Mouse (Mus musculus) neural tube, embryonic 14.5 days (tissue): Measurements from ENCODE around the gene 4930556J24Rik. TPM values are rescaled to one million over a fixed set of nuclear protein-coding genes. Genes with fewer than 3 reads are reported as not detected.

ENCODE experiments used
- ATAC-seq: fragments of 200-750 bp; cut with Nextera tagmentation; 2 replicates; pipeline ENCODE4 v1.8.0; 2017; ENCODE audit warnings: low read depth, mild to moderate bottlenecking, moderate TSS enrichment, moderate library complexity
- H3K27ac ChIP-seq: fragments of 300-500 bp; sonication (generic); 2 replicates; pipeline ENCODE4 v1.5.1; 2014; ENCODE audit warnings: low read depth, mild to moderate bottlenecking, control low read depth, low read length, moderate library complexity, mixed read lengths
- H3K27me3 ChIP-seq: fragments of 300-500 bp; sonication (generic); 2 replicates; pipeline ENCODE4 v1.6.1; 2014; ENCODE audit warnings: low read length; ENCODE audit not compliant: control insufficient read depth, insufficient read depth
- H3K36me3 ChIP-seq: fragments of 300-500 bp; sonication (generic); 2 replicates; pipeline ENCODE4 v1.6.1; 2014; ENCODE audit warnings: low read length, mixed read lengths; ENCODE audit not compliant: control insufficient read depth, insufficient read depth
- H3K4me1 ChIP-seq: fragments of 300-500 bp; sonication (generic); 2 replicates; pipeline ENCODE4 v1.6.1; 2014; ENCODE audit warnings: low read length; ENCODE audit not compliant: control insufficient read depth, insufficient read depth
- H3K4me2 ChIP-seq: fragments of 300-500 bp; sonication (generic); 2 replicates; pipeline ENCODE4 v1.6.1; 2014; ENCODE audit warnings: mild to moderate bottlenecking, low read depth, low read length, control low read depth
- H3K4me3 ChIP-seq: fragments of 300-500 bp; sonication (generic); 2 replicates; pipeline ENCODE4 v1.5.1; 2014; ENCODE audit warnings: low read depth, low read length, control low read depth, mixed read lengths
- H3K9ac ChIP-seq: fragments of 300-500 bp; sonication (generic); replicated peaks from 2 replicates; pipeline ENCODE4 v1.6.1; 2014; ENCODE audit warnings: low read depth, mild to moderate bottlenecking, control low read depth, low read length, mixed read lengths
- H3K9me3 ChIP-seq: fragments of 300-500 bp; sonication (generic); 2 replicates; pipeline ENCODE4 v1.6.1; 2016; ENCODE audit warnings: low read length; ENCODE audit not compliant: control insufficient read depth
- WGBS: fragments of 180-500 bp; shearing (Covaris S2); extraction: QIAGEN DNeasy Blood & Tissue Kit; methylation state at CpG from one replicate; pipeline ENCODE4 v1.1.7; 2014; 5-methylcytosine and 5-hydroxymethylcytosine counted together
- polyA plus RNA-seq: library from polyadenylated mRNA; unstranded; fragments of >200 nt; fragmentation: Nextera tagmentation; extraction: Ambion mirVana; gene quantifications from 2 replicates; pipeline ENCODE4 v1.2.1, GENCODE M21; 2014

Gene 4930556J24Rik
- polyA plus RNA-seq, 1 experiment from 2014 or later: 0.23 TPM

DNA sequence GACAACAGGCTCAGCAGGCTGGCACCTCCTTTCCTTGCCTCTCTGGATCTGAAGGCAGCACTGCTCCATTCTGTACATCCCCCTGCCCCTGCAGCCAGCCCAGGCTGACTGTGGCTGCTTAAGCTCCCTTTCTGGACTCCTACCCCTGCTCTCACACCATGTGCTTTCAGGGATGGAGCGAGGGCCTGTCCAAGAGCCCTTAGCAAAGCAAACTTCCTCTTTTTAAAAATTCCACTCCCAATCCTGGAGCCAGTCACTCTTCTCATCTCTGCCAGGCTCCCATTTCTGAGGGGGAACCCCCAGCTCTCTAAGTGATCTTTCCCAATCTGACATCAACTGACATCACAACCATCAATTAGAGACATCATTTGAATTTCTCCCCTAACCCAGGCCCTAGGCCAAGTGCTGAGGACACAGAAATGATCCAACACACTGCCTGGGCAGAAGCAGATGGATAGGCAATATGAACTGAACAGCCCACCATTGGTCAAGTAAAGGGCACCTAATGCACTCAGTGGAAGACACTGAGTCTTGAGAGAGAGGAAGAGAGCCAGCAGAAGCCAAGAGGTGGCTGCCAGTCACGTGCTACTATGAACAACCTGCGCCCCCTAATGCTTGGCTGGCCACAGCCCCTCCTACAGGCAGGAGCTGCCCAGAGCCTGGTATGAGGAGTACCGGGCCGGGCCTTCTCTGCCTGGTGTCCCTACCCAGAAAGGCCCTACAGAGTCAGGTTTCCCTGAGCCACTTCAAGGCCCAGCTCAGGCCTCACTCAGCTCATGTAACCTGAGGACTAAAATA lies 65.9 kb downstream of the 4930556J24Rik start:
- no peak overlapping the region for H3K27ac ChIP-seq
- WGBS: 54% methylated on average over 5 of the region's 5 CpGs

DNA sequence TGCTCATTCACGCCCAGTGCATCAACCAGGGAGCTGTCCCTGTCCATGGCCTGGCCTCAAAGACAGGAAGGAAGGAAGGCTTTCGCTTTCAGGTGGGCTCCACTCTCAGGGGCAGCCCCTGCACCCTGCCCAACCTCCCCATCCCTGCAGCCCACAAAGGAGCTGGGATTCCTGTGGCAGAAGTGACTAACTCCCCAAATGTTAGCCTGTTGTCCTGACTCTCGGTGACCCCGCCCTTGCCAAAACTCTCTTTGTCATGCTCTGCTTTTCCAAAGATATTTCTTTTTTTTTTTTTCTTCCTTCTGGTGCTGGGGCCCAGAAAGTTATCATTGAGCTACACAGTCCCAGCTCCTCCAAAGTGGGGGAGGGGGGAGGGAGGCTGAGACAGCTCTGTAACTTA lies 67.3 kb downstream of the 4930556J24Rik start:
- H3K4me1 ChIP-seq: peaks cover 33% of the 10 kb centered on the region
- H3K4me2 ChIP-seq: 0 out of 2 replicates have a peak overlapping the region, but pooled peaks have one; percentile 3
- H3K4me3 ChIP-seq: no peak overlapping the region
- H3K27ac ChIP-seq: no peak overlapping the region
- no peaks in the 10 kb centered on the region for H3K9me3 ChIP-seq
- 90% methylated on average over 4 of the region's 4 CpGs for WGBS
- H3K36me3 ChIP-seq: no peaks in the 10 kb centered on the region; the same call in none of the 2 replicates
- ATAC-seq: no peak
- no peaks in the 10 kb centered on the region for H3K27me3 ChIP-seq
- no peak overlapping the region for H3K9ac ChIP-seq

More for the DNA sequence above, 65.9 kb downstream of the 4930556J24Rik start:
- peak overlapping the region; percentile 93 for H3K4me2 ChIP-seq
- 0 out of 2 replicates have a peak overlapping the region, but pooled peaks have one; percentile 9 for H3K4me3 ChIP-seq
- no peaks in the 10 kb centered on the region for H3K9me3 ChIP-seq
- H3K9ac ChIP-seq: 0 out of 2 replicates have a peak overlapping the region, but pooled peaks have one; percentile 25
- peaks cover 33% of the 10 kb centered on the region for H3K4me1 ChIP-seq
- H3K36me3 ChIP-seq: no peaks in the 10 kb centered on the region; the same call in 1 of the 2 replicates
- H3K27me3 ChIP-seq: no peaks in the 10 kb centered on the region
- no peak for ATAC-seq

DNA sequence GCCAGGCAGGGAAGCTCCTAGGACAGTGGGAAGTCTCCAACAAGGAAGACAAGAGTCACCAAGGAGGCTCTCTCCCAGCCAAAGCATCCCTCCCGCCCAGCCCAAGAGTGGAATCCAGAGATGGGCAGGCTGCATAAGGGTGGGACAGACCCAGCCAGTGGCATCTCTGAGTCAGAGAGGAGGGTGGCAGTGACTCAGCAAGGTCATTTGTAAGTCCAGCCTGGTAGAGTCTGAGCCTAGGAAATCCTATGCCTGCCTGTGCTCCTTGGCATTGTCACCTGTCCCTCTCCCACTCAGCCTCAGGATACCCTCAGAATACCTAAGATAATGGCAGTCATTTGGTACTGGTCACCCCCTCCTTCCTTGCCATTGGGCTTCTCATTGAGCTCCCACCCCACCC lies 71.1 kb downstream of the 4930556J24Rik start:
- 75% methylated on average over 1 of the region's 1 CpGs for WGBS
- no peaks in the 10 kb centered on the region for H3K27me3 ChIP-seq
- no peak overlapping the region for H3K9ac ChIP-seq
- ATAC-seq: no peak
- H3K4me2 ChIP-seq: no peak overlapping the region
- H3K9me3 ChIP-seq: no peaks in the 10 kb centered on the region
- peaks cover 7% of the 10 kb centered on the region for H3K4me1 ChIP-seq
- no peak overlapping the region for H3K4me3 ChIP-seq
- H3K36me3 ChIP-seq: no peaks in the 10 kb centered on the region; the same call in none of the 2 replicates
- H3K27ac ChIP-seq: no peak overlapping the region

DNA sequence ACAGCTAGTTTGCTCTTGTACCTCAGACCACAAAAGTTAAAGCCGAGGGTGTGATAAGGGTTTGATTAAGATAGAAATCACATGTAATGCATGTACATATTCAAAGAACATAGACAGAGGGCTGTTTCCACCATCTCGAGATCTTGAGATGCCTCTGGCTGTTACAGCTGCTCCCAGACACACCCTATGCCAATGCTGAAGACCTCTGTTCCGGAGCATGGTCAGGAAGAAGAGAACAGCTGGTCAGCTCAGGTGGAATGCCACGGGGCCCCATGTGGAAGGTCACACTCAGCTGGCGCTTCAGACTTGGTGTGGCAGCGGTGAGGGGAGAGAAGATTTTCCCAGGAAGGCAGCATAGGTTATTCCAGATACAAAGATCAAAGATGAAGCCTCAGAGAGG lies 71.9 kb downstream of the 4930556J24Rik start:
- H3K36me3 ChIP-seq: no peaks in the 10 kb centered on the region; the same call in none of the 2 replicates
- H3K4me3 ChIP-seq: no peak overlapping the region
- peaks cover 3% of the 10 kb centered on the region; the same call in 1 of the 2 replicates for H3K4me1 ChIP-seq
- H3K27me3 ChIP-seq: no peaks in the 10 kb centered on the region
- no peak for ATAC-seq
- H3K27ac ChIP-seq: no peak overlapping the region
- WGBS: 86% methylated on average over 6 of the region's 6 CpGs
- no peaks in the 10 kb centered on the region for H3K9me3 ChIP-seq
- no peak overlapping the region for H3K9ac ChIP-seq
- H3K4me2 ChIP-seq: no peak overlapping the region

DNA sequence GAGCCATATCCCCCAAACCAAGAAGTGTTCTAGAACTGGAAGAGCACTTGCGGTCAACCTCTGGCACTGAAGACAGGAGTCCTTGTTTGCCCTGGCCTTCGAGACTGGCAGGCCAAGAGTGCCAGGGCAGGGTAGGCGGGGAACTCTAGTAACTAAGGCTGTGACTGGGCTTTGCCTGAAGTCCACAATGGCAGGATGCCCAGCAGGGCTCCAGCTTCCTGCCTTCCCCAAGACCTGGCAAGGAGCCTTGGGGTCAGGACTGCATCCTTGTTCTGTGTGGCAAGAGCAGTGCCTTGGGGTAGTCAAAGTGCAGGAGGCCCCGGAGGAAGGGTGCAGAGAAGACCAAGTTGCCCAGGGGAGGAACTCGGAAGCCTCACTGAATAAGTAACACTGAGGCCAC lies 73.5 kb downstream of the 4930556J24Rik start:
- Histone ChIP-seq H3K4me2 (no peak overlapping the region), H3K4me3 (no peak overlapping the region), H3K27ac (no peak overlapping the region), H3K9me3 (no peaks in the 10 kb centered on the region), H3K9ac (no peak overlapping the region), H3K27me3 (no peaks in the 10 kb centered on the region), H3K4me1 (no peaks in the 10 kb centered on the region), H3K36me3 (no peaks in the 10 kb centered on the region; the same call in none of the 2 replicates)
- ATAC-seq: no peak
- WGBS: 78% methylated on average over 5 of the region's 5 CpGs

DNA sequence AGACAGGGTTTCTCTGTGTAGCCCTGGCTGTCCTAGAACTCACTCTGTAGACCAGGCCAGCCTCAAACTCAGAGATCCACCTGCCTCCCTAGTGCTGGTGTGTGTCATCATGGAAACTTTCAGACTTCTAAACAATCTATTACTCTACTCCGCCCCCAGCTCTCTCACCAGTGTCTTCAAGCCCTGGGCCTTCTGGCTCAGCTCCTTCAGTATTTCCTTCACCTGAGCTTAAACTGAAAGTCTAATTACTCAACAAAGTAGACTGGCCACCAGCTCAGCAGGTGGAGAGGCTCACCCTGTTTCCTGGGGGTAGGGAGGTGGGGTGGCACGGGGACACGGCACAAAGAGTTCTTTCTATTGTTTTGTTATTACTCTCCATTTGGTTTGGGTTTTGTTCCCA lies 74.1 kb downstream of the 4930556J24Rik start:
- H3K4me3 ChIP-seq: no peak overlapping the region
- H3K9me3 ChIP-seq: no peaks in the 10 kb centered on the region
- no peak overlapping the region for H3K4me2 ChIP-seq
- H3K36me3 ChIP-seq: no peaks in the 10 kb centered on the region; the same call in none of the 2 replicates
- WGBS: 88% methylated on average over 3 of the region's 3 CpGs
- H3K27ac ChIP-seq: no peak overlapping the region
- no peak overlapping the region for H3K9ac ChIP-seq
- ATAC-seq: no peak
- H3K27me3 ChIP-seq: no peaks in the 10 kb centered on the region
- no peaks in the 10 kb centered on the region for H3K4me1 ChIP-seq

DNA sequence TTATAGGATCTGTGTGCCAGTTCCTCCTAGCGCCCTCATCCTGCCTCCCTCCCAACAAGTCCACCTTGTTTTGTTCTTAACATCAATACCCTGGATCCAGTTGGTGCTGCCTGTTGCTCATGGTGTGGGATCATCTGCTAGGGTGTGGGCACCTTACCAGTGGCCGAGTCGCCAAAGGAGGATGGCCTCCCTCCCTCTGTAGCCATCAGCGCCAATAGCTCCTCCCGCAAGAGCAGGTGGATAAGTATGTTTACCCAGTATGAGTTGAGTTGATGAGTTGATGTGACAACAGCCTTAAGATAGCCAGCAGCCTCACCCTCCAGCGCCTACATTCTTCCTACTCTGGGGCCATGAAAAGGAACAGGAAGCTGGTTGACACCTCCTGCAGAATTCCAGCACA lies 76.3 kb downstream of the 4930556J24Rik start:
- no peak for ATAC-seq
- no peak overlapping the region for H3K4me2 ChIP-seq
- H3K4me3 ChIP-seq: no peak overlapping the region
- peaks cover 2% of the 10 kb centered on the region; the same call in 1 of the 2 replicates for H3K36me3 ChIP-seq
- no peaks in the 10 kb centered on the region for H3K9me3 ChIP-seq
- WGBS: 87% methylated on average over 6 of the region's 6 CpGs
- H3K9ac ChIP-seq: no peak overlapping the region
- H3K27me3 ChIP-seq: no peaks in the 10 kb centered on the region
- H3K4me1 ChIP-seq: no peaks in the 10 kb centered on the region
- no peak overlapping the region for H3K27ac ChIP-seq

DNA sequence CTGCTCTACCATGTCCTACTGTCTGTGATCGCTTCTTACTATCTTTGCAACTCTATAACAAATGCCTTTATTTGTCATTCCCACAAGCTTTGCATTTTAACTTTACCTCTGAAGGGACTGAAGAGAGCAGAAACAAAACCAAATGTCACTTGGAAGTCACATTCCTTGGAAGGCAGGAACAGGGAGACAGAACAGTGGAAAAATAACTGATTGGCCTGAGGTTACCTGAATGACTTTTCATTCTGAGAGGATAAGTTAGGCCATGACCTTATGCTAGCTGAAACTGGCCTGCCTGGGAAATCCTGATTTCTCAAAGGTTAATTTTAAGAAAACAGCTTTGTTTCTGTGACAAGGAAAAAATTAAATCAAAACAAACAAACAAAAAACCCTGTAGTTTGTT lies 80.6 kb downstream of the 4930556J24Rik start:
- Histone ChIP-seq H3K4me1 (0 out of 2 replicates have a peak, but pooled peaks cover 2% of the 10 kb centered on the region), H3K9me3 (no peaks in the 10 kb centered on the region), H3K4me3 (no peak overlapping the region), H3K27me3 (no peaks in the 10 kb centered on the region), H3K27ac (no peak overlapping the region), H3K9ac (no peak overlapping the region), H3K4me2 (no peak overlapping the region), H3K36me3 (peaks cover 2% of the 10 kb centered on the region; the same call in 1 of the 2 replicates)
- no peak for ATAC-seq
- 96% methylated on average over 1 of the region's 1 CpGs for WGBS

DNA sequence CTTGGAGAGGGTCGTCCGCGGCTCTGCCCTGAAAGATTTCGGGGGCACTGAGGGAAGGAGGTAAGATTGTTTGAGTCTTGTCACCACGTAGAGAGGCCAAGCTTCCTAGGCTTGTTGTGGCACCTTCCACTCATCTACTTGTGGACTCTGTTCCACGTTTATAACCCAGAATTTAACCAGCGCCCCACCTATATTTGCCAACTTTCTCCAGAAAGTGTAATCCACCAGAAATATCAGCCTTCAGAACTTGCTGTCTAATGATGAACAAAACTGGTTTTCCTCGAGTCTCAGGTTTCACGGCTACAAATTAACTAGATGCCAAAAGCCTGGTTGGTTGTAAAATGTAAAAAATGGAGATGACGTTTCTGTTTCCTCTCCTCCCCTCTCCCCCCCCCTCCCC lies 81.1 kb downstream of the 4930556J24Rik start:
- ATAC-seq: no peak; the same call in 1 of the 2 replicates
- peak overlapping the region; percentile 53 for H3K4me3 ChIP-seq
- H3K4me2 ChIP-seq: peak overlapping the region; percentile 80
- H3K27ac ChIP-seq: peak overlapping the region; percentile 36
- peaks cover 2% of the 10 kb centered on the region; the same call in 1 of the 2 replicates for H3K36me3 ChIP-seq
- WGBS: 3% methylated on average over 9 of the region's 10 CpGs
- 0 out of 2 replicates have a peak, but pooled peaks cover 2% of the 10 kb centered on the region for H3K4me1 ChIP-seq
- H3K27me3 ChIP-seq: no peaks in the 10 kb centered on the region
- H3K9ac ChIP-seq: peak overlapping the region; percentile 67
- no peaks in the 10 kb centered on the region for H3K9me3 ChIP-seq
